Mouse (Mus musculus): Measurements from ENCODE around the gene Gm572.

DNA sequence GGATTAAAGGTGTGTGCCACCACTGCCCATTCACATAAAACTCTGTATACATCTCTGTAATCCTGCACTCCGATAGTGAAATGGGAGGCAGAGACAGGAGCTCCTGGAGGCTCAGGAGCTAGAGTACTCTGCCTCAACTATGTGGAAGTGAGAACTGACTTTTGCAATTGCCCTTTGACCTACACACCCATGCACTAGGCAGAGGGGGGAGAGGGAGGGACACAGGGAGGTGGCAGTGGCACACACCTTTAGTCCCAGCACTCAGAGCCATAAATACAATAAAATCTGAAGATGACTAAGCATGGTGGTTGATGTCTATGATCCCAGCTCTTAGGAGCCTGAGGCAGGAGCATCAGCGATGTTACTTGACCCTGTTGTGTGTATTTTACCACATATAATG lies 3.7 kb upstream of the Gm572 start:
- TF ChIP-seq POLR2A (IDR thresholded peaks at IDR 0.05; ENCODE audit: insufficient read depth, low read depth, low read length): no peak
- no peak for TF ChIP-seq CTCF (IDR thresholded peaks at IDR 0.05; ENCODE audit: insufficient read depth, low read depth, low read length)

Data from olfactory bulb, adult 2 months (tissue).